Mouse (Mus musculus) MEL (cell line): Measurements from ENCODE around the gene Cog4. TPM values are rescaled to one million over a fixed set of nuclear protein-coding genes. Genes with fewer than 3 reads are reported as not detected.

Experiments used
- DNase-seq: peaks from one replicate; pipeline ENCODE4 v3.0.0; 2011; ENCODE audit warnings: low read depth, low spot score
- H3K27ac ChIP-seq: 2 replicates; pipeline ENCODE4 v1.5.1; 2012; ENCODE audit warnings: low read depth, mild to moderate bottlenecking, control low read depth, low read length, moderate library complexity; ENCODE audit not compliant: control insufficient read depth
- H3K27me3 ChIP-seq, 2 experiments: fragments of 150-350 bp in 1 of 2; sonication (generic) in 1 of 2; 2 replicates each; pipeline ENCODE4 v1.6.1; 2012; ENCODE audit warnings: low read length in 2 of 2, mild to moderate bottlenecking in 2 of 2, improper control_type of control experiment in 1 of 2, moderate library complexity in 1 of 2; ENCODE audit not compliant: insufficient read depth in 2 of 2, control insufficient read depth in 1 of 2
- H3K36me3 ChIP-seq, 2 experiments: 2 replicates each; pipeline ENCODE4 v1.6.1; 2012 to 2014; ENCODE audit warnings: low read length in 2 of 2, improper control_type of control experiment in 1 of 2, inconsistent platforms in 1 of 2, mild to moderate bottlenecking in 1 of 2; ENCODE audit not compliant: insufficient read depth in 2 of 2, control insufficient read depth in 1 of 2
- H3K4me1 ChIP-seq, 2 experiments: fragments of 150-350 bp in 1 of 2; sonication (generic) in 1 of 2; 2 replicates each; pipeline ENCODE4 v1.6.1; 2012; ENCODE audit warnings: low read length in 2 of 2, improper control_type of control experiment in 1 of 2, mild to moderate bottlenecking in 1 of 2; ENCODE audit not compliant: insufficient read depth in 2 of 2, control insufficient read depth in 1 of 2
- H3K4me3 ChIP-seq, 2 experiments: fragments of 150-350 bp in 1 of 2; sonication (generic) in 1 of 2; 2 replicates each; pipeline ENCODE4 v1.5.1; 2012; ENCODE audit warnings: low read depth in 2 of 2, low read length in 2 of 2, mild to moderate bottlenecking in 2 of 2, moderate library complexity in 2 of 2, control low read depth in 1 of 2, improper control_type of control experiment in 1 of 2; ENCODE audit not compliant: control insufficient read depth in 1 of 2, insufficient read depth in 1 of 2
- H3K79me2 ChIP-seq: 2 replicates; pipeline ENCODE4 v1.6.1; 2012; ENCODE audit warnings: mild to moderate bottlenecking, low read length, moderate library complexity; ENCODE audit not compliant: control insufficient read depth, poor library complexity, insufficient read depth
- H3K9ac ChIP-seq: 2 replicates; pipeline ENCODE4 v1.6.1; 2012; ENCODE audit warnings: low read depth, mild to moderate bottlenecking, control low read depth, low read length, moderate library complexity; ENCODE audit not compliant: control insufficient read depth, poor library complexity, severe bottlenecking
- H3K9me3 ChIP-seq: fragments of 150-350 bp; sonication (generic); replicated peaks from 2 replicates; pipeline ENCODE4 v1.6.1; 2012; ENCODE audit warnings: mild to moderate bottlenecking, low read length, improper control_type of control experiment, moderate library complexity; ENCODE audit not compliant: insufficient read depth
- BHLHE40 ChIP-seq: IDR thresholded peaks from 2 replicates; pipeline ENCODE4 v1.6.1; 2012; ENCODE audit warnings: low read depth, mild to moderate bottlenecking, inconsistent platforms, low read length, improper control_type of control experiment, borderline replicate concordance
- CHD2 ChIP-seq: IDR thresholded peaks from 2 replicates; pipeline ENCODE4 v1.6.1; 2011; ENCODE audit warnings: low read length, improper control_type of control experiment
- CTCF ChIP-seq, 3 experiments: IDR thresholded peaks in 2 of 3; conservative IDR thresholded peaks in 1 of 3; 2 replicates each; pipeline ENCODE4 v1.5.1; 2011 to 2012; ENCODE audit warnings: low read length in 3 of 3, low read depth in 2 of 3, mild to moderate bottlenecking in 2 of 3, improper control_type of control experiment in 1 of 3, inconsistent platforms in 1 of 3, mixed read lengths in 1 of 3, moderate library complexity in 1 of 3; ENCODE audit not compliant: control insufficient read depth in 1 of 3, insufficient read depth in 1 of 3, poor library complexity in 1 of 3, severe bottlenecking in 1 of 3
- E2F4 ChIP-seq: IDR thresholded peaks from 2 replicates; pipeline ENCODE4 v1.6.1; 2011; ENCODE audit warnings: low read depth, low read length, improper control_type of control experiment, borderline replicate concordance
- EP300 ChIP-seq, 2 experiments: IDR thresholded peaks; 2 replicates each; pipeline ENCODE4 v1.6.1; 2011; ENCODE audit warnings: improper control_type of control experiment in 2 of 2, low read length in 2 of 2, low read depth in 1 of 2, mild to moderate bottlenecking in 1 of 2
- GABPA ChIP-seq: IDR thresholded peaks from 2 replicates; pipeline ENCODE4 v1.6.1; 2012; ENCODE audit warnings: low read depth, mild to moderate bottlenecking, inconsistent platforms, low read length, improper control_type of control experiment, moderate library complexity
- GATA1 ChIP-seq: IDR thresholded peaks from 2 replicates; pipeline ENCODE4 v1.6.1; 2011; ENCODE audit warnings: low read depth, low read length, improper control_type of control experiment
- HCFC1 ChIP-seq: IDR thresholded peaks from 2 replicates; pipeline ENCODE4 v1.6.1; 2012; ENCODE audit warnings: low read depth, mild to moderate bottlenecking, inconsistent platforms, low read length, improper control_type of control experiment, moderate library complexity
- JUND ChIP-seq: IDR thresholded peaks from 2 replicates; pipeline ENCODE4 v1.6.1; 2011; ENCODE audit warnings: low read depth, mild to moderate bottlenecking, improper control_type of control experiment, low read length
- MAX ChIP-seq: IDR thresholded peaks from 2 replicates; pipeline ENCODE4 v1.6.1; 2011; ENCODE audit warnings: low read length, improper control_type of control experiment
- RCOR1 ChIP-seq: IDR thresholded peaks from 2 replicates; pipeline ENCODE4 v1.6.1; 2012; ENCODE audit warnings: low read depth, mild to moderate bottlenecking, inconsistent platforms, low read length, improper control_type of control experiment
- SIN3A ChIP-seq: IDR thresholded peaks from 2 replicates; pipeline ENCODE4 v1.6.1; 2012; ENCODE audit warnings: low read length, improper control_type of control experiment, inconsistent platforms
- SMC3 ChIP-seq: IDR thresholded peaks from 2 replicates; pipeline ENCODE4 v1.6.1; 2011; ENCODE audit warnings: low read depth, low read length, improper control_type of control experiment
- TAL1 ChIP-seq: IDR thresholded peaks from 2 replicates; pipeline ENCODE4 v1.6.1; 2012; ENCODE audit warnings: mild to moderate bottlenecking, inconsistent platforms, low read length, moderate library complexity, mixed read lengths
- TBP ChIP-seq: IDR thresholded peaks from 2 replicates; pipeline ENCODE4 v1.8.0; 2011; ENCODE audit warnings: low read depth, low read length, improper control_type of control experiment
- TCF12 ChIP-seq: IDR thresholded peaks from 2 replicates; pipeline ENCODE4 v1.6.1; 2014; ENCODE audit warnings: low read depth, mild to moderate bottlenecking, inconsistent platforms, low read length, improper control_type of control experiment, moderate library complexity
- USF2 ChIP-seq, 2 experiments: IDR thresholded peaks; 2 replicates each; pipeline ENCODE4 v1.6.1; 2011 to 2012; ENCODE audit warnings: improper control_type of control experiment in 2 of 2, low read length in 2 of 2, borderline replicate concordance in 1 of 2, inconsistent platforms in 1 of 2, low read depth in 1 of 2, mild to moderate bottlenecking in 1 of 2; ENCODE audit not compliant: insufficient read depth in 1 of 2
- ZC3H11A ChIP-seq: IDR thresholded peaks from 2 replicates; pipeline ENCODE4 v1.6.1; 2012; ENCODE audit warnings: low read depth, mild to moderate bottlenecking, inconsistent platforms, low read length, improper control_type of control experiment
- ZKSCAN1 ChIP-seq: IDR thresholded peaks from 2 replicates; pipeline ENCODE4 v1.6.1; 2012; ENCODE audit warnings: low read depth, mild to moderate bottlenecking, inconsistent platforms, low read length, improper control_type of control experiment, moderate library complexity
- ZNF384 ChIP-seq: IDR thresholded peaks from 2 replicates; pipeline ENCODE4 v1.6.1; 2012; ENCODE audit warnings: low read depth, mild to moderate bottlenecking, inconsistent platforms, low read length, improper control_type of control experiment
- polyA plus RNA-seq, 2 experiments: library from polyadenylated mRNA; stranded (reverse) in 1 of 2; unstranded in 1 of 2; fragments of >175 nt in 1 of 2; fragments of >200 nt in 1 of 2; gene quantifications; 2 replicates each; pipeline versions ENCODE4 v1.2.1 to v1.2.4; 2012; ENCODE audit warnings: low replicate concordance in 2 of 2, low read depth in 1 of 2; ENCODE audit not compliant: insufficient read length in 2 of 2, insufficient read depth in 1 of 2, missing spikeins in 1 of 2
- total RNA-seq: library from RNA; depleted of rRNA; stranded (reverse); fragments of 300-350 nt; gene quantifications from 2 replicates; pipeline ENCODE4 v1.2.3, GENCODE M21; 2012

Gene Cog4
- total and polyA plus RNA-seq, 3 experiments, result 32.1 to 35.3 TPM; not detected in 1

DNA sequence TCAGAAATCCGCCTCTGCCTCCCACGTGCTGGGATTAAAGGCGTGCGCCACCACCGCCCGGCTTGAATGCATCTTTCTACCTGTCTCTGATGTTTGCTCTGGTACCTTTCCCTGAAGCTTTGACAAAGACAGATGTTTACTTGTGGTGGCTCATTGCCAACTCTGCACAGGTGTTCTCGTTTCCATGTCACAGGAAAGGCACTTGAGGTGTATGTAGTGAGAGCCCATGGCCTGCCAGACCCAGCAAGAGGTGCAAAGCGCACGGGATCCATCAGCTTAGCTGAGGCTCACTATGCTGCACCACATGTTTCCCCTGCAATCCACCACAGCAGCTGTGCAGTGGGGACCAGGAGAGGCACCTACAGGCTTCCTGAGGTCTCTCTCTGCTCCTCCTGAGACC, 42.5 kb upstream of the Cog4 start:
- H3K4me1 ChIP-seq, result no peaks in the 10 kb centered on the region
- no peaks in the 10 kb centered on the region for H3K9me3 ChIP-seq
- TF ChIP-seq CTCF (IDR thresholded peaks at IDR 0.05 in 2 of 3, conservative IDR thresholded peaks at IDR 0.05 in 1 of 3; ENCODE audit: control insufficient read depth in 1 of 3, insufficient read depth in 1 of 3, low read depth in 2 of 3, low read length in 3 of 3, poor library complexity in 1 of 3, severe bottlenecking in 1 of 3) (no peak), HCFC1 (no peak), GABPA (no peak), SIN3A (no peak), TBP (no peak), ZC3H11A (no peak), ZKSCAN1 (no peak), ZNF384 (no peak)
- DNase-seq, result no peak
- H3K9ac ChIP-seq, result no peak overlapping the region
- no peaks in the 10 kb centered on the region for H3K79me2 ChIP-seq
- no peaks in the 10 kb centered on the region for H3K36me3 ChIP-seq
- no peak overlapping the region for H3K27ac ChIP-seq
- H3K27me3 ChIP-seq, result 0 out of 4 replicates have a peak, but pooled peaks cover 0 to 4% of the 10 kb centered on the region in 2 experiments
- H3K4me3 ChIP-seq, result no peak overlapping the region

GRCm38 (mm10) chr8:110804825-110805514, 41.4 kb upstream of the Cog4 start:
- no peaks in the 10 kb centered on the region for H3K79me2 ChIP-seq
- no peaks in the 10 kb centered on the region for H3K4me1 ChIP-seq
- H3K27ac ChIP-seq, result no peak overlapping the region
- TF ChIP-seq SMC3 (no peak), TAL1 (no peak), CTCF (IDR thresholded peaks at IDR 0.05 in 2 of 3, conservative IDR thresholded peaks at IDR 0.05 in 1 of 3; ENCODE audit: control insufficient read depth in 1 of 3, insufficient read depth in 1 of 3, low read depth in 2 of 3, low read length in 3 of 3, poor library complexity in 1 of 3, severe bottlenecking in 1 of 3) (no peak), ZC3H11A (no peak), JUND (no peak), MAX (no peak), EP300 (IDR thresholded peaks at IDR 0.05; ENCODE audit: low read depth in 1 of 2, low read length in 2 of 2) (no peak), BHLHE40 (no peak), RCOR1 (no peak), CHD2 (no peak), ZKSCAN1 (no peak), GATA1 (no peak), TCF12 (no peak), USF2 (IDR thresholded peaks at IDR 0.05; ENCODE audit: borderline replicate concordance in 1 of 2, insufficient read depth in 1 of 2, low read depth in 1 of 2, low read length in 2 of 2) (no peak), SIN3A (no peak), HCFC1 (no peak), E2F4 (no peak)
- H3K9ac ChIP-seq, result no peak overlapping the region
- no peaks in the 10 kb centered on the region for H3K9me3 ChIP-seq
- DNase-seq, result no peak
- no peak overlapping the region for H3K4me3 ChIP-seq
- H3K36me3 ChIP-seq, result peaks cover 0 to under 1% of the 10 kb centered on the region in 2 experiments; a peak in 2 of 4 replicates
- H3K27me3 ChIP-seq, result 0 out of 4 replicates have a peak, but pooled peaks cover 0 to 4% of the 10 kb centered on the region in 2 experiments
